7 mouse cellular contexts compared by ENCODE assay signal in genomic region chr9:65102377-65103172, GRCm38 (mm10). TPM values are rescaled to one million over a fixed set of nuclear protein-coding genes. Genes with fewer than 3 reads are reported as not detected.
A peak's percentile ranks its signal among the peaks of the same experiment; 100 is the strongest.
DNase-seq lines count a peak whose midpoint lies in the region; ATAC-seq and TF ChIP-seq lines count a peak whose summit lies in the region.

No protein-coding gene starts in this region.

- no peaks in the 10 kb centered on the region for H3K9me3 ChIP-seq in lung, embryonic 14.5 days (ENCODE audit: low read depth, low read length)
- H3K9me3 ChIP-seq in forebrain, embryonic 10.5 days = peaks cover 6% of the 10 kb centered on the region; the same call in 1 of the 2 replicates
- H3K9me3 ChIP-seq in intestine, embryonic 14.5 days (ENCODE audit: control insufficient read depth, low read length) = peaks cover 6% of the 10 kb centered on the region
- H3K9me3 ChIP-seq in midbrain, embryonic 14.5 days (ENCODE audit: control insufficient read depth, low read length) = no peaks in the 10 kb centered on the region

- TF ChIP-seq CTCF in lung, embryonic 14.5 days (IDR thresholded peaks at IDR 0.05; ENCODE audit: low read depth) = no peak
- TF ChIP-seq CTCF in cerebellum, adult 2 months (IDR thresholded peaks at IDR 0.05; ENCODE audit: borderline replicate concordance, insufficient read depth, low read depth, low read length) = no peak

- peak overlapping the region; percentile 82 for H3K4me3 ChIP-seq in lung, embryonic 14.5 days (ENCODE audit: low read depth, low read length)
- peak overlapping the region; percentile 81 for H3K4me3 ChIP-seq in cerebellum, adult 2 months (replicated peaks; ENCODE audit: insufficient read depth, low read depth, low read length)
- H3K4me3 ChIP-seq in forebrain, embryonic 10.5 days = peak overlapping the region; percentile 76
- H3K4me3 ChIP-seq in intestine, embryonic 14.5 days (ENCODE audit: low read depth, low read length) = peak overlapping the region; percentile 84
- H3K4me3 ChIP-seq in midbrain, embryonic 14.5 days (replicated peaks; ENCODE audit: low read depth, low read length) = peak overlapping the region; percentile 81

- H3K27ac ChIP-seq in lung, embryonic 14.5 days (ENCODE audit: low read depth) = peak overlapping the region; percentile 91
- H3K27ac ChIP-seq in cerebellum, adult 2 months (ENCODE audit: insufficient read depth, low read length) = no peak overlapping the region; the same call in 1 of the 2 replicates
- peak overlapping the region; percentile 92 for H3K27ac ChIP-seq in forebrain, embryonic 10.5 days
- H3K27ac ChIP-seq in intestine, embryonic 14.5 days (ENCODE audit: low read depth) = peak overlapping the region; percentile 93
- peak overlapping the region; percentile 86 for H3K27ac ChIP-seq in midbrain, embryonic 14.5 days (replicated peaks; ENCODE audit: low read depth, low read length)

- peak overlapping the region; percentile 86 for H3K9ac ChIP-seq in lung, embryonic 14.5 days
- H3K9ac ChIP-seq in intestine, embryonic 14.5 days (ENCODE audit: low read length) = peak overlapping the region; percentile 90
- peak overlapping the region; percentile 89 for H3K9ac ChIP-seq in midbrain, embryonic 14.5 days (replicated peaks; ENCODE audit: low read length)

- H3K27me3 ChIP-seq in lung, embryonic 14.5 days (ENCODE audit: insufficient read depth, low read length) = no peaks in the 10 kb centered on the region
- H3K27me3 ChIP-seq in cerebellum, adult 2 months (ENCODE audit: control insufficient read depth, insufficient read depth, low read length) = no peaks in the 10 kb centered on the region
- H3K27me3 ChIP-seq in forebrain, embryonic 10.5 days (ENCODE audit: poor library complexity, severe bottlenecking) = peaks cover 29% of the 10 kb centered on the region
- no peaks in the 10 kb centered on the region for H3K27me3 ChIP-seq in intestine, embryonic 14.5 days (replicated peaks; ENCODE audit: control insufficient read depth, insufficient read depth, low read length)
- H3K27me3 ChIP-seq in midbrain, embryonic 14.5 days (ENCODE audit: control insufficient read depth, insufficient read depth, low read length) = no peaks in the 10 kb centered on the region

- DNase-seq in lung, embryonic 14.5 days = peak; percentile 86
- DNase-seq in lung, adult 18-20 months = no peak
- DNase-seq in cerebellum, adult 2 months = peak; percentile 38 to 39
- peak; percentile 68 for DNase-seq in forebrain, embryonic 10.5 days (ENCODE audit: extremely low spot score, low spot score)
- DNase-seq in intestine, embryonic 14.5 days (ENCODE audit: low spot score) = no peak
- peak; percentile 86 for DNase-seq in midbrain, embryonic 14.5 days
- DNase-seq in yolk sac, embryonic 10.5 days (ENCODE audit: low spot score) = peak; percentile 70

- no peak for TF ChIP-seq POLR2A in cerebellum, adult 2 months (IDR thresholded peaks at IDR 0.05; ENCODE audit: borderline replicate concordance, insufficient read depth, low read length)

- H3K36me3 ChIP-seq in lung, embryonic 14.5 days (ENCODE audit: insufficient read depth) = no peaks in the 10 kb centered on the region
- no peaks in the 10 kb centered on the region for H3K36me3 ChIP-seq in forebrain, embryonic 10.5 days (replicated peaks)
- H3K36me3 ChIP-seq in intestine, embryonic 14.5 days (ENCODE audit: control insufficient read depth, insufficient read depth, low read length) = no peaks in the 10 kb centered on the region
- no peaks in the 10 kb centered on the region for H3K36me3 ChIP-seq in midbrain, embryonic 14.5 days (ENCODE audit: control insufficient read depth, insufficient read depth, low read length)

- ATAC-seq in lung, embryonic 14.5 days (ENCODE audit: insufficient read depth) = peak; percentile 81
- peak; percentile 79 for ATAC-seq in intestine, embryonic 14.5 days (replicated peaks; ENCODE audit: low FRiP score, low TSS enrichment, low read depth)
- ATAC-seq in midbrain, embryonic 14.5 days (ENCODE audit: low FRiP score, low TSS enrichment) = peak; percentile 71

- H3K4me2 ChIP-seq in lung, embryonic 14.5 days = peak overlapping the region; percentile 98
- H3K4me2 ChIP-seq in intestine, embryonic 14.5 days (ENCODE audit: low read length) = peak overlapping the region; percentile 85
- peak overlapping the region; percentile 96 for H3K4me2 ChIP-seq in midbrain, embryonic 14.5 days (ENCODE audit: low read length)

- 2% methylated on average over 34 of the region's 36 CpGs for WGBS in lung, embryonic 14.5 days
- 7% methylated on average over 36 of the region's 36 CpGs for WGBS in cerebellum, adult 2 months
- WGBS in forebrain, embryonic 10.5 days = 1% methylated on average over 36 of the region's 36 CpGs
- 1% methylated on average over 34 of the region's 36 CpGs for WGBS in intestine, embryonic 14.5 days
- under 1% methylated on average over 36 of the region's 36 CpGs for WGBS in midbrain, embryonic 14.5 days

- H3K4me1 ChIP-seq in lung, embryonic 14.5 days (ENCODE audit: insufficient read depth) = 0 out of 2 replicates have a peak, but pooled peaks cover 5% of the 10 kb centered on the region
- no peaks in the 10 kb centered on the region for H3K4me1 ChIP-seq in cerebellum, adult 2 months (ENCODE audit: control insufficient read depth, insufficient read depth, low read length)
- H3K4me1 ChIP-seq in forebrain, embryonic 10.5 days = peaks cover 36% of the 10 kb centered on the region
- H3K4me1 ChIP-seq in intestine, embryonic 14.5 days (replicated peaks; ENCODE audit: control insufficient read depth, insufficient read depth, low read length) = peaks cover 35% of the 10 kb centered on the region
- H3K4me1 ChIP-seq in midbrain, embryonic 14.5 days (ENCODE audit: control insufficient read depth, insufficient read depth, low read length) = peaks cover 6% of the 10 kb centered on the region

RNA-seq across cellular contexts. Expression of gene Igdcc4, which starts 1.3 kb away (rescaled TPM):
- 26.4 and 28.9 TPM in 2 replicates for polyA plus RNA-seq in lung, embryonic 14.5 days (2014; fragmentation: Nextera tagmentation; extraction: Ambion mirVana)
- 28.9 and 29.0 TPM in 2 replicates for polyA plus RNA-seq in cerebellum, adult 2 months (2012; rRNA removed)
- polyA plus RNA-seq in forebrain, embryonic 10.5 days (2016; fragmentation: Nextera tagmentation; extraction: Ambion mirVana) = 7.7 and 8.0 TPM in 2 replicates
- 39.6 and 42.2 TPM in 2 replicates for polyA plus RNA-seq in intestine, embryonic 14.5 days (2014; fragmentation: Nextera tagmentation; extraction: Ambion mirVana)
- 14.9 and 17.3 TPM in 2 replicates for polyA plus RNA-seq in midbrain, embryonic 14.5 days (2014; fragmentation: Nextera tagmentation; extraction: Ambion mirVana)

RNA-seq across cellular contexts. Expression of gene Igdcc3, which starts 38.4 kb away (rescaled TPM):
- 2.3 and 4.1 TPM in 2 replicates for polyA plus RNA-seq in lung, embryonic 14.5 days (2014; fragmentation: Nextera tagmentation; extraction: Ambion mirVana)
- 1.8 and 2.4 TPM in 2 replicates for polyA plus RNA-seq in cerebellum, adult 2 months (2012; rRNA removed)
- 208 and 246 TPM in 2 replicates for polyA plus RNA-seq in forebrain, embryonic 10.5 days (2016; fragmentation: Nextera tagmentation; extraction: Ambion mirVana)
- 2.7 and 2.9 TPM in 2 replicates for polyA plus RNA-seq in intestine, embryonic 14.5 days (2014; fragmentation: Nextera tagmentation; extraction: Ambion mirVana)
- 10.7 and 14.1 TPM in 2 replicates for polyA plus RNA-seq in midbrain, embryonic 14.5 days (2014; fragmentation: Nextera tagmentation; extraction: Ambion mirVana)

Comparison
In these comparisons a context has a peak if more than half of its experiments do, and no peak if none do; other contexts are left out.
1. DNase-seq: peak in lung, embryonic 14.5 days (single experiment), cerebellum, adult 2 months (2 of 2), forebrain, embryonic 10.5 days (single experiment), midbrain, embryonic 14.5 days (single experiment) and yolk sac, embryonic 10.5 days (single experiment); none in lung, adult 18-20 months (0 of 2) and intestine, embryonic 14.5 days (single experiment).
2. RNA of gene Igdcc3, which starts 38.4 kb away (polyA plus RNA-seq): 208 to 246 TPM in forebrain, embryonic 10.5 days; 10.7 to 14.1 TPM in midbrain, embryonic 14.5 days, 2.3 to 4.1 TPM in lung, embryonic 14.5 days, 2.7 to 2.9 TPM in intestine, embryonic 14.5 days and 1.8 to 2.4 TPM in cerebellum, adult 2 months; every median in the first group is over 10 times any median in the second.
3. Peak in every context shown above with its lines, with median percentiles within 50 percentile points of each other: ATAC-seq, H3K4me2 ChIP-seq, H3K4me3 ChIP-seq and H3K9ac ChIP-seq.